Mouse (Mus musculus): Measurements from ENCODE around the gene Josd2. TPM values are rescaled to one million over a fixed set of nuclear protein-coding genes. Genes with fewer than 3 reads are reported as not detected.

Gene Josd2
- total RNA-seq, 4 experiments from 2014 or later, result 97.1 to 114 (median 103) TPM

DNA sequence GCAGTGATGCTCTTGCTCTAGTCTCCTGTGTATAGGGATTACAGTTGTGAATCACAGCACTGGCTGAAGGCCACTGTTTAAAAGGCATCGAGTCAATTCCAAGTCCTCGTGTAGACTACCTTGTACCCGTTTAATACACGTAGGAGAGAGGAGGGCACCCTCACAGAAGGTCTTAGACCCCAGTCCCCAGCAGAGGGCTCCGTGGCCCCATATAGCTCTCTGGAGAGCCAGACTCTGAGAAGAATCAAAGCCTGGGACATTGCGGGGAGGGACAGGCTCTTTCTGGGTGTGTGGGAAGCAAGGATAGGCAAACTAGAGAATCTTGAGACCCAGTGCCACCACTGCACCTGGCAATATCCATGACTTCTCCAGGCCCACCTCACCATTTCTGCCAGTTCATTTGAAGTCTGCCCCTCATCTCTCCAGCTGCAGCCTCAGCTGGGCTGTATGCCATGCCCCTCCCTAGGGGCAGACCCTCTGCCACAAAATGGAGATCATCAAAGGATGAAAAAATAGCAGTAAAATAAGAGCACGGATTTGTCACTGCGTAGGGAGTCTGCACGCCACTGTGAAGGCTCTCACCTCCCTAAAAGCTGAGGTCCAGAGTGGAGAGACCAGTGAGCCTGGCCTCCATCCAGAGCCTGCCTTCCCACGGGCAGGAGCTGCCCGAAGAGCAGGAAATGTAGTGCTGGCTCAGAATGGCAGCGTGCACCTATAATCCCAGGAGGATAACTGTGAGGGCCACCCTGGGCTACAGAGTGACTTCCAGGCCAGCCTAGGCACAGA is 21.5 kb upstream of the Josd2 start:
- no peak for DNase-seq (ENCODE audit: low spot score in 2 of 2)

DNA sequence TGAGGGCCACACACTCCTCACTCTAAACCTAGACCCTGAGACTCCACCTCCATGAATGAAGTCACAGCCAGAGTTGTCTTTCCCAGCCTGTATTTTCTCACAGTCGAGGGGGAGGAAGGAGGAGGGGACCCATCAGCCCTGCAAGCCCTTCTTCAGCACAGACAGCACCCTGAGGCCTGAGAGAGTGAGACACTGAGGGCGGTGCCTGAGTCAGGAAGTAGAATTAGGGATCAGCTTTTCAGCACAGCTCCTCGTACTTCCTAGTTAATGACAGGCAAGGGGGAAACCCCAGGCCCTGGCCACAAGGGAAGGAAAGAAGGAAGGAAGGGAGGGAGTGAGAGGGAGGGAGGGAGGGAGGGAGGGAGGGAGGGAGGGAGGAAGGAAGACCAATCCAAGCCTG is 14.5 kb upstream of the Josd2 start:
- DNase-seq (ENCODE audit: low spot score in 2 of 2), result no peak

DNA sequence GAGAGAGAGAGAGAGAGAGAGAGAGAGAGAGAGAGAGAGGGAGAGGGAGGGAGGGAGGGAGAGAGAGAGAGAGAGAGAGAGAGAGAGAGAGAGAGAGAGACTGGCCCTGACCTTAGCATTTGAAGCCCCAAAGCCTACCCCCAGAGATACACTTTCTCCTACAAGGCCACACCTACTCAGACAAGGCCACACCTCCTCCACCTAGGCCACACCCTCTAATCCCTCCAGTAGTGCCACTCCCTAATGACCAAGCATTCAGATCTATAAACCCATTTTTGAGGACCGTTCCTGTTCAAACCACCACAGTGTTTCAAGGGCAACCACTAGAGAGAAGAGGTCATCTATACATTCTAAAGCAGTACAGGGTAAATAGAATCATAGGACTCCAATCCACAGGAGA is 11.5 kb upstream of the Josd2 start:
- no peak for DNase-seq (ENCODE audit: low spot score in 2 of 2)

DNA sequence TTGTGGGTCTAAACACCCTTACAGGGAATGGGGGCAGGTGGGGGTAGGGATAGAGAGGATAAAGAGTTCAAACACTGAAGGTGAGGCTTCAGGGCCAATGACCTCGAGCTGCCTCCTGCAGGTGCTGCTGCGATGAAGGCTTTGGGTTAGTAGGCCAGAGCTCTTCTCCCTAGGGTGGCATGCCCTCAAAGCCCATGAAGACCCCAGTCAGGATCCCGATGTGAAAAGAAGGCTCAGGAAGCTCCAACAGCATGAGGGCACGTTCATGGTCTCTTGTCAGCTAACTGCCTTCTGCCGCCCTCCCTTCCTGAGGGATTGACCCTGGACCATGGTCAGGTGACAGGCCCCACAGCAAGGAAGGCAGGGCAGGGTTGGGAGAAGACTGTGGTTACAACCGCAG is 7.7 kb upstream of the Josd2 start:
- DNase-seq (ENCODE audit: low spot score in 2 of 2), result no peak

DNA sequence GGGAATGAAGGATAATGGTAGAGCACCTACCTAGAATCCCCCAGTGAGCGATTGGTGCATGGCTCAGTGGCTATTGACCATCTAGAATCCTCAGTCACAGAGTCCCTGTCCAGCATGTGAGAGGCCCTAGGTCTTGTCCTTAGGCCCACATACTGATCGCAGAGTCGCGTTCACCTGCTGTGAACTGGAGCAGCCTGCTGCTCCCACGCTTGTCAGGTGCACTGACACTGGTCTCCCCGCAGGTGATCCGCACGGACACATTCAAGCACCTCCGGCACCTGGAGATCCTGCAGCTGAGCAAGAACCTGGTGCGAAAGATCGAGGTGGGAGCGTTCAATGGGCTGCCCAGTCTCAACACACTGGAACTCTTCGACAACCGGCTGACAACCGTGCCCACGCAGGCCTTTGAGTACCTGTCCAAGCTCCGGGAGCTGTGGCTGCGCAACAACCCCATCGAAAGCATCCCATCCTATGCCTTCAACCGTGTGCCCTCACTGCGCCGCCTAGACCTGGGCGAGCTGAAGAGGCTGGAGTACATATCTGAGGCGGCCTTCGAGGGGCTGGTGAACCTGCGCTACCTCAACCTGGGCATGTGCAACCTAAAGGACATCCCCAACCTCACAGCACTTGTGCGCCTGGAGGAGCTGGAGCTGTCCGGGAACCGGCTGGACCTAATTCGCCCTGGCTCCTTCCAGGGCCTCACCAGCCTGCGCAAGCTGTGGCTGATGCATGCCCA is 6.8 kb upstream of the Josd2 start:
- peak in 1 of 2 experiments; percentile 18 for DNase-seq (ENCODE audit: low spot score in 2 of 2)

GRCm38 (mm10) chr7:44461503-44462217 is 6.1 kb upstream of the Josd2 start:
- peak in 1 of 2 experiments; percentile 19 for DNase-seq (ENCODE audit: low spot score in 2 of 2)

DNA sequence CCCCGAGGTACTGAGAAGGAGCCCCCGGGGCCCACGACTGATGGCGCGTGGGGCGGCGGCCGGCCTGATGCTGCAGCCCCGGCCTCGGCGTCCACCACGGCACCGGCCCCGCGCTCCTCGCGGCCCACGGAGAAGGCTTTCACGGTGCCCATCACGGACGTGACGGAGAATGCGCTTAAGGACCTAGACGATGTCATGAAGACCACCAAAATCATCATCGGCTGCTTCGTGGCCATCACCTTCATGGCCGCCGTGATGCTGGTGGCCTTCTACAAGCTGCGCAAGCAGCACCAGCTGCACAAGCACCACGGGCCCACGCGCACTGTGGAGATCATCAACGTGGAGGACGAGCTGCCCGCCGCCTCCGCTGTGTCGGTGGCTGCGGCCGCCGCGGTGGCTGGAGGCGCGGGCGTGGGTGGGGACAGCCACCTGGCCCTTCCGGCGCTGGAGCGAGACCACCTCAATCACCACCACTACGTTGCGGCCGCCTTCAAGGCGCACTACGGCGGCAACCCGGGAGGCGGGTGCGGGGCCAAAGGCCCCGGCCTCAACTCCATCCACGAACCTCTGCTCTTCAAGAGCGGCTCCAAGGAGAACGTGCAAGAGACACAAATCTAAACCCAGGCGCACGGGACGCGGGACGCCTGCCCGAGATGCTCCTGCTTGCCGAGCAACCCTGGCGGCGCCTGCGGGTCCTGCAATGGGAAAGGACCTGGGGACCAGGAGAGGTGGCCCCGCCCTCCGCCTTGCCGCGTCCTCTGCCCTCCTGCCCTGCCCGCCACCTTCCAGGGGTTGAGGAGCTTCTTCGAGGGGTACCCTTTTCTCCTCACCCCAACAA is 5.3 kb upstream of the Josd2 start:
- peak in 1 of 2 experiments; percentile 30 for DNase-seq (ENCODE audit: low spot score in 2 of 2)

- no peak for DNase-seq (ENCODE audit: low spot score in 2 of 2)
Measured at GRCm38 (mm10) chr7:44463056-44463425, 4.7 kb upstream of the Josd2 start.

GRCm38 (mm10) chr7:44463556-44464225 is 4.1 kb upstream of the Josd2 start:
- peak in 1 of 2 experiments; percentile 36 for DNase-seq (ENCODE audit: low spot score in 2 of 2)

DNA sequence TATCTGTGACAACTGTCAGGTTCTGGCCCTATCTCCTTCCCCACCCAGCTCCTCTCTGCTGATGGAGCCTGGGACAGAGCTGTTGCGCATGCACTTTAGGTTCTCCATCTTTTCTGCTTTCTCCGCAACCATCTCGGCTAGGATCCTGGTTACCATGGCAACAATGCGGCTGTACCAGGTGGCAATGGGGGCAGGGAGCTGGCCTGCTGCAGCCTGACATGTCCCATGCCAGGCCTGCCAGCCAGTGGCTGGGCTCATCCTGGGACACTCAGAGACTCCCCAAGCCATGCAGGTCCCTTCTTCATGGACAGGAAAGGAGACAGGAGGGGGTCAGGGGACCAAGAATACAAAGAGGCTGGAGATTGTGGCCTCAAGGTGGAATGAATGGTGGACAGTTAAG is 3.3 kb upstream of the Josd2 start:
- peak; percentile 88 to 89 for DNase-seq (ENCODE audit: low spot score in 2 of 2)

GRCm38 (mm10) chr7:44465111-44465510 is 2.7 kb upstream of the Josd2 start, which contains the start of gene Aspdh:
Gene Aspdh (plus strand): TSS chr7:44465391.
- peak in 1 of 2 experiments; percentile 21 for DNase-seq (ENCODE audit: low spot score in 2 of 2)

DNA sequence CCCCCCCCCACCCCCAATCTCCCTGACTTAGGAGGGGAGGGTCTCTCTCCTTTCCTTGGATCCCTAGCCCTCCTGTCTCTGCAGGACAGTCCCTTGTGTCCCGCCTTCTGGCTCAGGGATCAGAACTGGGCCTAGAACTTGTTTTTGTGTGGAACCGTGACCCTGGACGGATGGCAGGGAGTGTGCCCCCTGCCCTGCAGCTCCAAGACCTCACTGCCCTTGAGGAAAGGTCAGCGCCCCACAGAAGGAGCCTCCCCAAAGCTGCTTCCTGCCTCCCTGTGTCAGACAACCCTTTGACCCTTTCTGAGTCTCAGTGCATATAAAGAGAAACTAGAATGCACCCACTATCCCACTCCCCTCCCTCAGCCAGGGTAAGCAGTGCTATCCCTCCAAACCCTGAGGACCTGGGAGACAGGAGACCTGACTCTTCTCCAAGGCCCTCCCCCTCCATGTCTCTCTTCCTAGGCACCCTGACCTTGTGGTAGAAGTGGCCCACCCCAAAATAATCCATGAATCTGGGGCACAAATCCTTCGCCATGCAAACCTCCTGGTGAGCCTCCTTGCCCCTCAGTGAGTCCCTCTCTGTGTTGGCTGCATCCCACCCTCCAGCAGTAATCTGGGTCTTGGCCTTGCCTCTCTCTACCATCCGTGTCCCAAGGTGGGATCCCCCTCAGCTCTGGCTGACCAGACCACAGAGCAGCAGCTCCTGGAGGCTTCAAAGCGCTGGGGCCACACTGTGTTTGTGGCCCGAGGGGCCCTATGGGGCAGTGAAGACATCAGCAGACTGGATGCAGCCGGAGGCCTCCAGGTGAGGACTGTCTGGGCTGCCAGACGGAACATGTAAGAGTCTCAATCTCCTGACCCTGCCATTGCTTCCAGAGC is 1.5 kb upstream of the Josd2 start:
- DNase-seq (ENCODE audit: low spot score in 2 of 2), result peak; percentile 21 to 23

DNA sequence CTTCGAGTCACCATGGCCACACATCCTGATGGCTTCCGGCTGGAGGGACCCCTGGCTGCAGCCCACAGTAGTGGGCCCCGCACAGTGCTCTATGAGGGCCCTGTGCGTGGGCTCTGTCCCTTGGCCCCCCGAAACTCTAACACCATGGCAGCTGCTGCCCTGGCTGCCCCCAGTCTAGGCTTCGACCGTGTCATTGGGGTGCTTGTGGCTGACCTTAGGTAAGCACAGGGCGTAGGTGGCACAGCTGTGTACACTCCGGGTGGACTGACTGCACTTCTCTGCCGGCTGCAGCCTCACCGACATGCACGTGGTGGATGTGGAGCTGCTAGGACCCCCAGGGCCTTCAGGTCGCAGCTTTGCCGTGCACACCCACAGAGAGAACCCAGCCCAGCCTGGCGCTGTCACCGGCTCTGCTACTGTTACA is 880 bp upstream of the Josd2 start:
- DNase-seq (ENCODE audit: low spot score in 2 of 2), result peak in 1 of 2 experiments; percentile 38

DNA sequence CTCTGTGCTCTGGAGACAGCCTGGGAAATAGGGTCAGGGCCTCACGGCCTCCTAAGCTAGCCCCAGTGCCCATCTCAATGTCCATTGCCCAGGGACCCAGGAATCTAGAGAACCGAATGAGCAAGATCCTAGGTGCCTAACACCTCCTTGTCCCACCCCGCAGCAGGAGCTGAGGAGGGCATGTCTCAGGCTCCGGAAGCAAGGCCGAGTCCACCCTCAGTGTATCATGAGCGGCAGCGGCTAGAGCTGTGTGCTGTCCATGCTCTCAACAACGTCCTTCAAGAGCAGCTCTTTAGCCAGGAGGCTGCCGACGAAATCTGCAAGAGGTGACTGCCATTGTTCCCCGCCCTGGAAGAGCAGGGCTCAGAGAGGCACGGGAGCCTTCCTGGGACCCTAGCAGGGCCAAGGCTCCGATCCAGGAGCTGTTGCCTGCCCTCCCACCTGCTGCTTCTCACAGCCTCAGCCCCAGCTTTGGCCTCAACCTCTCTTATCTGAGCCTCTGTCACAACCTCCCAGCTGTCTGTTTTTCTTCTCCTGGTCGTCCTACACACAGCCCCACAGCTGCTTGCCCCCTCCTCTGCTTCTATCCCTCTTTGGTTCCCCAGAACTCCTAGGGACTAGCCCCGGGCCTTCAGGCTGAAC is 985 bp downstream of the Josd2 start:
- DNase-seq (ENCODE audit: low spot score in 2 of 2), result peak in 1 of 2 experiments; percentile 40

- peak; percentile 5 to 18 for DNase-seq (ENCODE audit: low spot score in 2 of 2)
Measured at GRCm38 (mm10) chr7:44469677-44470675, 2.2 kb downstream of the Josd2 start.

DNA sequence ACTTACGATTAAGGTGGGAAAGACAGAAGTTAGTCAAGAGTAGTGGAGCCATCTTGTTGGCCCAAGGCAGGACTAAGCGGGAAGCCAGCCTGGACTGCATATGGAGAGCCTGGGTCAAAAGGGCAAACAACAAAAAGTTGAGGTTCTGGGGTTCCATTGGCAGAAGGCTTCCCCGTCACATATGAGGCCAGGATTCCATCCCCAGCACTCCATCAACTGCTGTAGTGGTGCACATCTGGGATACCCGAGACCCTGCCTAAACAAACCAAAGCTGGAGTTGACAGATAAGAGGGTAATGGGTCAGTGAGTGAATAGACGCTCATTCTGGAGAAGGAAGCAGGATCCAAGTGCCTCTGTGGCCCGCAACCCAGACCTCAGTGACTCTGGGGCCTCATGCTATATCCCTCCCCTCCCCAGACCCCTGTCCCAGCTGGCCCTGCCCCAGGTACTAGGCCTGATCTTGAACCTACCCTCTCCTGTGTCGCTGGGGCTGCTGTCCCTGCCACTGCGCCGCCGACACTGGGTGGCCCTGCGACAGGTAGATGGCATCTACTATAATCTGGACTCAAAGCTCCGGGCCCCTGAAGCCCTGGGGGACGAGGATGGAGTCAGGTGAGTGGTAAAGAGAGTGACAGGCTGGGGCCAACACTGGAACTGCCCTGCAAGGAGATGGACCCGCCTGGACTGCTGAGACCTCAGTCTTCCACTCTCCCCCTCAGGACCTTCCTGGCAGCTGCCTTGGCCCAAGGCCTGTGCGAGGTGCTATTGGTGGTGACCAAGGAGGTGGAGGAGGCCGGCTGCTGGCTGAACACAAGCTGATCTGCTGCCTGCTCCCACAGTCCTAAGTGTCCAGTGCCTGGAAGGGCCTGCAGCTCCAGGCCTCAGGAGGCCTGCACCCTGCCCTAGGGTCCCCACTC is 3.2 kb downstream of the Josd2 start:
- peak in 1 of 2 experiments; percentile 10 for DNase-seq (ENCODE audit: low spot score in 2 of 2)
